Mouse (Mus musculus) T-helper 2 cell (primary cell): ENCODE data around the gene Vat1l.

ENCODE experiments used
- in situ Hi-C: fragments of 300-600 bp; cut with MboI, MseI; formaldehyde crosslinking; loops from one replicate; pipeline ENCODE4 v1.15.1; 2025; ENCODE audit warnings: high pct_unique_total_duplicates

The Vat1l gene

GRCm38 (mm10) chr8:114387494-114387893, 182.1 kb downstream of the Vat1l start:
- in situ Hi-C loops = no loop called here

- in situ Hi-C loops = no loop called here
Observed at GRCm38 (mm10) chr8:114390465-114391254, 185.2 kb downstream of the Vat1l start.

- in situ Hi-C loops = no loop called here
Observed at GRCm38 (mm10) chr8:114398326-114398725, 192.9 kb downstream of the Vat1l start.

- in situ Hi-C loops = no loop called here
Observed at GRCm38 (mm10) chr8:114399273-114399672, 193.9 kb downstream of the Vat1l start.

- in situ Hi-C loops = no loop called here
Observed at GRCm38 (mm10) chr8:114401679-114402078, 196.3 kb downstream of the Vat1l start.

- in situ Hi-C loops = no loop called here
Observed at GRCm38 (mm10) chr8:114411421-114411820, 206.0 kb downstream of the Vat1l start.

- in situ Hi-C loops = no loop called here
Observed at GRCm38 (mm10) chr8:114417786-114418185, 212.4 kb downstream of the Vat1l start, which contains the start of gene Clec3a. TSS of gene Clec3a (plus strand) at chr8:114418086.

- in situ Hi-C loops = no loop called here
Observed at GRCm38 (mm10) chr8:114418486-114418885, 213.1 kb downstream of the Vat1l start.

- in situ Hi-C loops = no loop called here
Observed at GRCm38 (mm10) chr8:114418904-114419303, 213.5 kb downstream of the Vat1l start.

GRCm38 (mm10) chr8:114421544-114421943, 216.1 kb downstream of the Vat1l start:
- in situ Hi-C loops = no loop called here
